Mouse (Mus musculus) bone marrow, adult 2 months (tissue): ENCODE data around the gene Rhbg.

Source experiments
- CTCF ChIP-seq: fragments of 200-500 bp; IDR thresholded peaks from 2 replicates; pipeline ENCODE4 v1.5.1; 2011; ENCODE audit warnings: low read length, control low read depth; ENCODE audit not compliant: control insufficient read depth, insufficient read depth
- POLR2A ChIP-seq: fragments of 200-500 bp; IDR thresholded peaks from 2 replicates; pipeline ENCODE4 v1.6.1; 2011; ENCODE audit warnings: low read depth, mild to moderate bottlenecking, control low read depth, low read length, borderline replicate concordance; ENCODE audit not compliant: control insufficient read depth

DNA sequence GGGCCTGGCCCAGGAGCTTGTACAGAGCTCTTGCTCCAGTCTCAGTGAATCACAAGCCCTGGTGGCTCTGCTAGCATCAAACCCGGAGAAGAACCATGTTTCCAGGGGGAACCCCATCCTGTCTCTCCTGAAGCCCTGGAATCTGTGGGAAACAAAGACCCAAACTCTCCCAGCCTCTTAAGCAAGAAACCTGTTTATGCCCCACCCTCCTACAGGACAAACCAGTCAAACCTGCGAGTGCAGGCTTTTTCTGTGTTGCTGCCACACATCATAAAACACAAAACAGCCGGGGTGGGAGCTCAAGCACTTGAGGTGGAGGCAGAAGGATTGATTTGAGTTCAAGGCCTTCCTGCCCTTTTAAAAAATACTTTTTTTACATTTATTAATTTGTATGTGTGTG lies 7.8 kb upstream of the Rhbg start:
- no peak for TF ChIP-seq CTCF
- TF ChIP-seq POLR2A: no peak
